Mouse (Mus musculus) heart, adult 2 months (tissue): Measurements from ENCODE around the gene Scfd2. TPM values are rescaled to one million over a fixed set of nuclear protein-coding genes. Genes with fewer than 3 reads are reported as not detected.

Experiments used
- DNase-seq, 2 experiments: peaks; one replicate each; pipeline ENCODE4 v3.0.0; 2021
- H3K27ac ChIP-seq: fragments of 200-600 bp; 2 replicates; pipeline ENCODE4 v1.8.1; 2022
- H3K27me3 ChIP-seq: fragments of 200-500 bp; 2 replicates; pipeline ENCODE4 v1.6.1; 2012; ENCODE audit warnings: mild to moderate bottlenecking, low read length, inconsistent platforms, mixed read lengths; ENCODE audit not compliant: control insufficient read depth, insufficient read depth
- H3K36me3 ChIP-seq: fragments of 200-500 bp; 2 replicates; pipeline ENCODE4 v1.6.1; 2012; ENCODE audit warnings: low read length, inconsistent platforms; ENCODE audit not compliant: control insufficient read depth, insufficient read depth
- H3K4me1 ChIP-seq: fragments of 200-500 bp; 2 replicates; pipeline ENCODE4 v1.6.1; 2011; ENCODE audit warnings: low read length; ENCODE audit not compliant: control insufficient read depth, insufficient read depth
- H3K4me3 ChIP-seq: fragments of 200-600 bp; 2 replicates; pipeline ENCODE4 v1.8.1; 2022
- H3K79me2 ChIP-seq: fragments of 200-500 bp; replicated peaks from 2 replicates; pipeline ENCODE4 v1.6.1; 2012; ENCODE audit warnings: mild to moderate bottlenecking, inconsistent platforms, low read length, moderate library complexity, mixed read lengths; ENCODE audit not compliant: control insufficient read depth, insufficient read depth
- H3K9ac ChIP-seq: fragments of 200-500 bp; 2 replicates; pipeline ENCODE4 v1.6.1; 2012; ENCODE audit warnings: low read depth, mild to moderate bottlenecking, control low read depth, inconsistent platforms, low read length, mixed read lengths
- CTCF ChIP-seq: fragments of 200-600 bp; IDR thresholded peaks from 2 replicates; pipeline ENCODE4 v1.8.1; 2022; ENCODE audit warnings: antibody characterized with exemption, mild to moderate bottlenecking, moderate library complexity
- EP300 ChIP-seq: fragments of 200-500 bp; IDR thresholded peaks from 2 replicates; pipeline ENCODE4 v1.6.1; 2011; ENCODE audit warnings: low read depth, low read length, control low read depth; ENCODE audit not compliant: insufficient read depth
- POLR2A ChIP-seq: fragments of 200-500 bp; IDR thresholded peaks from 2 replicates; pipeline ENCODE4 v1.6.1; 2011; ENCODE audit warnings: mild to moderate bottlenecking, low read depth, low read length, control low read depth; ENCODE audit not compliant: insufficient read depth
- WGBS: fragments of 180-500 bp; shearing (Covaris S2); methylation state at CpG from one replicate; pipeline ENCODE4 v1.1.7; 2018; 5-methylcytosine and 5-hydroxymethylcytosine counted together
- intact Hi-C: fragments of 180-260 bp; cut with DNase I; formaldehyde crosslinking; loops from one replicate; pipeline ENCODE4 v1.15.1; 2025
- polyA plus RNA-seq: library from polyadenylated mRNA; depleted of rRNA; stranded (reverse); fragments of >200 nt; gene quantifications from 2 replicates; pipeline ENCODE4 v1.2.3, GENCODE M21; 2012
- total RNA-seq, 2 experiments: library from RNA; stranded (reverse); gene quantifications; 2 replicates each; pipeline ENCODE4 v1.2.3; 2021

Scfd2 gene
- total and polyA plus RNA-seq, 3 experiments: 9.1 to 13.9 (median 11.9) TPM

GRCm38 (mm10) chr5:74222626-74223025, 308.9 kb downstream of the Scfd2 start:
- WGBS: 54% methylated on average over 4 of the region's 4 CpGs
- intact Hi-C loops: no loop called here
- peaks cover 4% of the 10 kb centered on the region for H3K4me1 ChIP-seq
- TF ChIP-seq CTCF (no peak), EP300 (no peak), POLR2A (no peak)
- no peak overlapping the region for H3K4me3 ChIP-seq
- no peak for DNase-seq
- no peak overlapping the region for H3K27ac ChIP-seq
- H3K27me3 ChIP-seq: no peaks in the 10 kb centered on the region
- no peaks in the 10 kb centered on the region for H3K36me3 ChIP-seq
- H3K9ac ChIP-seq: no peak overlapping the region
- H3K79me2 ChIP-seq: no peaks in the 10 kb centered on the region

- no peak overlapping the region for H3K27ac ChIP-seq
- no peaks in the 10 kb centered on the region for H3K27me3 ChIP-seq
- H3K4me3 ChIP-seq: no peak overlapping the region
- H3K36me3 ChIP-seq: no peaks in the 10 kb centered on the region
- H3K79me2 ChIP-seq: no peaks in the 10 kb centered on the region
- TF ChIP-seq EP300 (no peak), POLR2A (no peak), CTCF (no peak)
- H3K9ac ChIP-seq: no peak overlapping the region
- H3K4me1 ChIP-seq: peaks cover 4% of the 10 kb centered on the region
- DNase-seq: no peak
- WGBS: 86% methylated on average over 4 of the region's 4 CpGs
- intact Hi-C loops: no loop called here
Measured at GRCm38 (mm10) chr5:74218524-74218923, 313.0 kb downstream of the Scfd2 start.

- Histone ChIP-seq H3K27ac (no peak overlapping the region), H3K36me3 (no peaks in the 10 kb centered on the region), H3K9ac (no peak overlapping the region), H3K79me2 (no peaks in the 10 kb centered on the region), H3K4me1 (peaks cover 1% of the 10 kb centered on the region; the same call in 1 of the 2 replicates), H3K27me3 (no peaks in the 10 kb centered on the region), H3K4me3 (no peak overlapping the region)
- TF ChIP-seq CTCF (no peak), POLR2A (no peak), EP300 (no peak)
- intact Hi-C loops: no loop called here
- whole genome bisulfite sequencing: 81% methylated on average over 4 of the region's 4 CpGs
- no peak for DNase-seq
Measured at GRCm38 (mm10) chr5:74215125-74215524, 316.4 kb downstream of the Scfd2 start.

DNA sequence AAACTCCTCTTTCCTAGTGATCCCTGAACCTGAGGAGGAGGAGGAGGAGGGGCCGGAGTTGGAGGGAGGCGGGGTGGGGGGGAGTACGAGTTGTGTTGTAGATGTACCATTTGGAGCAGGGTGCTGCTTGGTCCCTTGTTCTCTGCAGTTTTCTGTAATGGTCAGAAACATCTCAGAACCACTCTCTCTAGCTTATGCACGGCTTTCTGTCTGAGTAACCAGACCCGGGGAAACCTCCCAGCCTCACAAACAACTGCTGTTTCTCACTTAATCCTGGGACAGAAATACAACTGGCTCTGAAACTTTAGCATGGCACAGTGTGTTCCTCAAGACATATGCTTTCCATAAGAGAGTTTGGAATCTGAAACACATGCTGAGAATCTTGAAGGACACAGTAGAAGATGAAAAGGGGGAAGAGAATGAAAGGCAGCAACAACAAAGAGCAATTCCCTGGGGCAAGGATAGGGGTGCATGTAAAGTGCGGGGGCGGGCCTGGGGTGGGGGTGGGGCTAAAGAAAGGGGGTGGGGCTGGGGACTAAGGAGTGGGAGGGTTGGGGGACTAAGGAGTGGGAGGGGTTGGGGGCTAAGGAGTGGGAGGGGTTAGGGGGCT, 317.0 kb downstream of the Scfd2 start:
- intact Hi-C loops: no loop called here
- Histone ChIP-seq H3K4me3 (no peak overlapping the region), H3K36me3 (no peaks in the 10 kb centered on the region), H3K4me1 (peaks cover 1% of the 10 kb centered on the region; the same call in 1 of the 2 replicates), H3K9ac (no peak overlapping the region), H3K27ac (no peak overlapping the region), H3K27me3 (no peaks in the 10 kb centered on the region), H3K79me2 (no peaks in the 10 kb centered on the region)
- DNase-seq: no peak
- TF ChIP-seq CTCF: no peak
- no peak for TF ChIP-seq EP300
- TF ChIP-seq POLR2A: no peak
- WGBS: 71% methylated on average over 7 of the region's 7 CpGs

DNA sequence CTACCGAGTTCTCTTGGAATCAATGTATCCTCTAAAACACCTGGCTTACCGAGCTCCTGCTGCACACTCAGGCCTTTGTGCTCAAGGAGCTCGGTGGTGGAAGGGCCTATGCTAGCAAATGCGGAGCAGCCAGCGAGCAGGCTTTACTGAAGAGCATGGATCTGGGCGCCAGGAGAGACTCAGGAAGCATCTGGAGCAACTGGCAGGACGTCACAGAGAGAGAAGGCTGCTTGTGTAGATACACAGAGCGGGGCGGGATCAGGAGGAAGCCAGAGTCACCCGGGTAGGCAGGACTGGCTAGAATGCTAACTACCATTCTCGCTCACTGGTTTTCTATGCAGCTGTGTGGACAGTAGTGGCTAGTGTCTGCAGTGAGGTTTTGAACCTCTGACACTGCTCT, 320.2 kb downstream of the Scfd2 start:
- Histone ChIP-seq H3K27me3 (no peaks in the 10 kb centered on the region), H3K4me3 (no peak overlapping the region), H3K79me2 (no peaks in the 10 kb centered on the region), H3K27ac (no peak overlapping the region), H3K9ac (no peak overlapping the region), H3K4me1 (peaks cover 5% of the 10 kb centered on the region), H3K36me3 (no peaks in the 10 kb centered on the region)
- intact Hi-C loops: no loop called here
- peak in 1 of 2 experiments; percentile 23 for DNase-seq
- TF ChIP-seq POLR2A (no peak), CTCF (no peak), EP300 (no peak)
- 44% methylated on average over 11 of the region's 11 CpGs for WGBS

GRCm38 (mm10) chr5:74209640-74210039, 321.9 kb downstream of the Scfd2 start:
- TF ChIP-seq CTCF (no peak), POLR2A (no peak), EP300 (no peak)
- no peaks in the 10 kb centered on the region for H3K27me3 ChIP-seq
- WGBS: 72% methylated on average over 4 of the region's 4 CpGs
- DNase-seq: no peak
- intact Hi-C loops: no loop called here
- H3K4me3 ChIP-seq: no peak overlapping the region
- peaks cover 7% of the 10 kb centered on the region for H3K4me1 ChIP-seq
- no peaks in the 10 kb centered on the region for H3K79me2 ChIP-seq
- H3K27ac ChIP-seq: no peak overlapping the region
- no peak overlapping the region for H3K9ac ChIP-seq
- H3K36me3 ChIP-seq: no peaks in the 10 kb centered on the region
